Mouse (Mus musculus): ENCODE measurements around the gene Tprn. TPM values are rescaled to one million over a fixed set of nuclear protein-coding genes. Genes with fewer than 3 reads are reported as not detected.

Gene Tprn
- polyA plus RNA-seq, 1 experiment = 10.2 TPM

DNA sequence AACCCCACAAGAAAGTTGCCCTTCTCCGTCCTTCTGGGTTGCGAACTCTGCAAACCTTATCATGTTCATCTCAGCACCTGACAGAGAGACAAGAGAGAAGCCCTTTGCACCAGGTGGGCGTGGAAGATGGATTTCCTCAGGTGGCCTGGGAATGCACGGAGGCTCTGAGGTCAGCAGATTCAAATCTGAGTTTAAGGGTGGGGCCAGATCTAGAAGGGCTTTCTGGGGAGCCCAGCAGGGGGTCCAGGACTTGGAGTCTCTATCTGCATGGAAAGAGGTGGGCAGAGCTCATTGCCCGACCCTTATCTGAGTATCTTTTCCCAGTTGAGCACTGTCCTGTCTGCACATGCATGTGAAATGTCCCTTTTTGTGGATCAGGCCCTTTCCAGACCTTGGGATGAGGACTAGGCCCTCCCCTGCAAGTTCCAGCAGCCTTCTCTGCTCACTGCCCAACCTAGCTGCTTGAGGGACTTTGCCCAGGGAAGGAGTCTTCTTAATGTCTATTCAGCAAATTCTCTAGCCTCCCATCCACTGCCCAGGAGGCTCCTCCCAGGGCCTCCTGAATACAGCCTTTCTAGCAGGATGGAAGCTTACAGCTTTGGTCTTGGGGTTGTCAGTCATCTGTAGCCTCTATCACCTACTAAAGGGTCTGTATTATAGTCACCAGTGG is 27.7 kb upstream of the Tprn start:
- no peaks in the 10 kb centered on the region for H3K4me1 ChIP-seq (ENCODE audit: control insufficient read depth, insufficient read depth, low read length)
- TF ChIP-seq POLR2A (IDR thresholded peaks at IDR 0.05; ENCODE audit: borderline replicate concordance, low read depth, low read length) (no peak), CTCF (IDR thresholded peaks at IDR 0.05; ENCODE audit: low read depth, low read length) (no peak)
- no peak overlapping the region for H3K27ac ChIP-seq (ENCODE audit: insufficient read depth, low read depth, low read length)

DNA sequence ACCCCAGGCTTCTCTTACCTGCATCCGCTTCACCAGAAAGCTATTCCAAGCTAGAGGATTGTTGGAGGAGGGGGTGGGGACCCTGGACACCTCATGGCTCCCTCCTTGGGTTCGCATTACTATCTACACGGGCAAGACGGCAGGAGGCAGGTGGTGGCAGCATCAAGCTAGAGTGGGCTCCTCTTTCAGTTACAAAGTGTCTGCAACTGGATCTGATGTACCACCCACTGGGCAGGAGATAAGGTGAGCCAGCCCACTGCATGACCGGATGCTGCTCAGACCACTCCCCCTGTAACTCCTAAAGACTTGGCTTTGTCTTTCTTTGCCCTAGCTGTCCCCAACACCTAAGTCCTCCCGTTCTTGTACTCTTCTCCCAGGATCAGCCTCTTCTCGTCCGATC is 25.8 kb upstream of the Tprn start, which contains the start of gene Rnf224:
Gene Rnf224 (minus strand): TSS at position 174 of the 400 bp plus-strand sequence.
- Histone ChIP-seq H3K4me1 (ENCODE audit: control insufficient read depth, insufficient read depth, low read length) (peaks cover 13% of the 10 kb centered on the region; the same call in 1 of the 2 replicates), H3K4me3 (ENCODE audit: insufficient read depth, low read length) (no peak within 1 kb of the TSS), H3K27ac (ENCODE audit: insufficient read depth, low read depth, low read length) (no peak within 1 kb of the TSS)
- no peak for TF ChIP-seq CTCF (IDR thresholded peaks at IDR 0.05; ENCODE audit: low read depth, low read length)
- no peak for TF ChIP-seq POLR2A (IDR thresholded peaks at IDR 0.05; ENCODE audit: borderline replicate concordance, low read depth, low read length)

More for the DNA sequence above, 27.7 kb upstream of the Tprn start:
- H3K4me3 ChIP-seq (ENCODE audit: insufficient read depth, low read length) = no peak overlapping the region

DNA sequence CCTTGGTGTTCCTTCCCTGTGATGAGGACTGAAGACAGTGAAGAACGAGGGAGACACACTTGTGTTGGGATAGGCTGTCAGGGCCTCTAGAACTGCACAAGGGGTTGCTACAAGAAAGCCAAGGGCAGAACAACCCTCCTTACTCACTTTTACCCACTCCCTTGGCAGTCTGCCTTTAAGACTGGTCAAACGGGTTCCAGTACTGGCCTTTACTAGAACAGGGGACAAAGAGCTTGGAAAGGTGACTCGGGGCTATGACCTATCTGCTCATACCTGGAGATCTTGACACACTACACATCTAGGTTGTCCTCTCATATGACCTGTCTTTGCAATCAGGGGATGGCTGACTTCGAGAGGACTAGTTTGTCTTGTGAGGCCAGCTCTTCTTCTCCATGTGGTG is 24.9 kb upstream of the Tprn start:
- no peak overlapping the region for H3K4me3 ChIP-seq (ENCODE audit: insufficient read depth, low read length)
- TF ChIP-seq CTCF (IDR thresholded peaks at IDR 0.05; ENCODE audit: low read depth, low read length) (no peak), POLR2A (IDR thresholded peaks at IDR 0.05; ENCODE audit: borderline replicate concordance, low read depth, low read length) (no peak)
- H3K27ac ChIP-seq (ENCODE audit: insufficient read depth, low read depth, low read length) = no peak overlapping the region
- peaks cover 13% of the 10 kb centered on the region; the same call in 1 of the 2 replicates for H3K4me1 ChIP-seq (ENCODE audit: control insufficient read depth, insufficient read depth, low read length)

DNA sequence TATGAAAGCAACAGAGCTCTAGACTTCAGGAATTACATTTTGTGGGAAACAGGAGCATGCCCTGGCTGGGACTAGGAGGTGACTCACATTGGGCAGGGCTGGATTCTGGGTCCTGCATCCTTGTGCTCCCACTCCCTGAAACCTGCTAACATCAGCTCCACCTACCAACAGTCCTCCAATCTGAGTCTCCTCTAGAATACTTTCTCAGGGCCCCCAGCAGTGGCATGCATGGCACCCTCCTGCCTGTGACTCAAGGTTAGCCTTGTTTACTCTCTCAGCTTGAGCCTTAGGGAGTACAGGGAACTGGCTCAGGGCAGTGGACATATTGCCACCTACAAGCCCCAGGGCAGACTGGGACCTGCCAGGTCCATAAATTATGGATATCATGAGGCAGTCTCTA is 24.3 kb upstream of the Tprn start:
- Histone ChIP-seq H3K4me1 (ENCODE audit: control insufficient read depth, insufficient read depth, low read length) (peaks cover 13% of the 10 kb centered on the region; the same call in 1 of the 2 replicates), H3K4me3 (ENCODE audit: insufficient read depth, low read length) (no peak overlapping the region), H3K27ac (ENCODE audit: insufficient read depth, low read depth, low read length) (no peak overlapping the region)
- TF ChIP-seq POLR2A (IDR thresholded peaks at IDR 0.05; ENCODE audit: borderline replicate concordance, low read depth, low read length) = no peak
- TF ChIP-seq CTCF (IDR thresholded peaks at IDR 0.05; ENCODE audit: low read depth, low read length) = no peak

DNA sequence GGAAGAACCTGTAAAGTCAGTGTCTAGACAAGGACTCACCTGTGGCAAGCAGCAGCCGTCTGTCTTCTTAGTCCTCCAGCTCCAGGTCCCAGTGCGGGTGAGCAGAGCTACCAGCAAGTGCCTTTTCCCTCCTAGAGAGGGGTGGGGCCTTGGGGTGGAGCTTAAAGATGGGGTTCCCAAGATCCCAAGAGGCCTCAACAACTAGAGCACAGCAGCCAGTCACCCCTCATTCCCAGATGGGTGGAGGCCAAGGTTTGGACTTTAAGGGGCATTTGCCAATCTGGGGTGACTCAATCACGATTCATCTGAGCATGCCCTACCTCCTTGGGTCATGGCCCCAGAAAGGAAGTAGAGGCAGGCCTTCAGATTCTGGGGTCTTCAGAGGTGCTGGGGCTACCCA is 22.7 kb upstream of the Tprn start:
- no peak overlapping the region for H3K4me3 ChIP-seq (ENCODE audit: insufficient read depth, low read length)
- peaks cover 13% of the 10 kb centered on the region; the same call in 1 of the 2 replicates for H3K4me1 ChIP-seq (ENCODE audit: control insufficient read depth, insufficient read depth, low read length)
- TF ChIP-seq POLR2A (IDR thresholded peaks at IDR 0.05; ENCODE audit: borderline replicate concordance, low read depth, low read length) (no peak), CTCF (IDR thresholded peaks at IDR 0.05; ENCODE audit: low read depth, low read length) (0 out of 2 replicates have a peak, but pooled peaks have one; percentile 12)
- no peak overlapping the region for H3K27ac ChIP-seq (ENCODE audit: insufficient read depth, low read depth, low read length)

DNA sequence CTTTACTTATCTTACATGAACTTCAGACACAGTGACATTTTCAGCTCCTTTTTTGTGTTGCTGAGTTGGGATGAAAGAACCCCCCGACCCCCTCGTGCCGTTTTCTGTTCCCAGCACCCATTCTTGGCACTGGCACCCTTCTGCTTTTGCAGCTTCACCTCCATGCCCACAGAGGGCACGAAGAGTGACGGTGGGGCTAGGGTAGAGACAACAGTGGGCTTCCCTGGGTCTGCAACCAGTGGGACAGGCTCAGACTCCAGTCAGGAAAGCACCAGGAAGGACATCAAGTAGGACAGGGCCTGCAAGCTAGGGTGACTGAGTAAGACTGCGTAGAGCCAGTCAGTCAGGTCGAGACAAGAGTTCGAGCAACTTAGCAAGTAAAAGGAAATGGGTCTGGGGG is 22.1 kb upstream of the Tprn start:
- no peak for TF ChIP-seq POLR2A (IDR thresholded peaks at IDR 0.05; ENCODE audit: borderline replicate concordance, low read depth, low read length)
- Histone ChIP-seq H3K4me1 (ENCODE audit: control insufficient read depth, insufficient read depth, low read length) (peaks cover 13% of the 10 kb centered on the region; the same call in 1 of the 2 replicates), H3K4me3 (ENCODE audit: insufficient read depth, low read length) (peak overlapping the region; percentile 43), H3K27ac (ENCODE audit: insufficient read depth, low read depth, low read length) (no peak overlapping the region)

DNA sequence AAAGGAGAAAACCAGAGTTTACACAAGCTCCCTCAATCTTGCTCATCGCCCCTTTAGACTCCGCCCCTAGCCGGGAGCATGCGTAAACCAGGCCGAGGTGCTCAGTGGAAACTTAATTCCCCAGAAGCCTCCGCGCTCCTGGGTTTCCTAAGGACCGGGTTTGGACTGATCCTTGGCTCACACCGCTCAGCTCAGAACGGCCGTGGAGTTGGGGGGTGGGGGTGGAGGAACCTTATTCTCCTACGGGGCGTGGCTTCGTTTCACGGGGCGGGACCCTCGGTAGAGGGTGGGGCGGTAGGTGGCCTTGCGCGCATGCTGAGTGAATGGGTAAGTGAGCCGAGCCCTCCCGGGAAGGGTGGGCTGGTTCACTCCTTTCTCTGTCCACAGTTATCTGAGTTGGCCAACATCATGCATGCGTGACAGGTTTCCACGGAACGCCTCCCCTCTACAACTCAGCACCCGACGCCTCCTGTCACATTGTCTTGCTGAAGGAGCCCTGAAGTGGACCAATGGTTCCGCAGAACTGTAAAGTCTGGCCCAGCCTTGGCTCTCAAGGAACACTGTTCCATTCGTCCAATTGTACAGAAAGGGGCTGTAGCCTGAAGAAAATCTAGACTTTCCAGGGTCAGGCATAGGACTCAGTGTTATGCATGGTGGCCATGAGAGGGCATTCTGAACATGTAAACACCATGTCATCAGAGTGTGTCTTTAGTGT is 21.5 kb upstream of the Tprn start:
- Histone ChIP-seq H3K4me1 (ENCODE audit: control insufficient read depth, insufficient read depth, low read length) (peaks cover 13% of the 10 kb centered on the region; the same call in 1 of the 2 replicates), H3K27ac (ENCODE audit: insufficient read depth, low read depth, low read length) (no peak overlapping the region), H3K4me3 (ENCODE audit: insufficient read depth, low read length) (peak overlapping the region; percentile 43)
- TF ChIP-seq POLR2A (IDR thresholded peaks at IDR 0.05; ENCODE audit: borderline replicate concordance, low read depth, low read length) = no peak
- no peak for TF ChIP-seq CTCF (IDR thresholded peaks at IDR 0.05; ENCODE audit: low read depth, low read length)

DNA sequence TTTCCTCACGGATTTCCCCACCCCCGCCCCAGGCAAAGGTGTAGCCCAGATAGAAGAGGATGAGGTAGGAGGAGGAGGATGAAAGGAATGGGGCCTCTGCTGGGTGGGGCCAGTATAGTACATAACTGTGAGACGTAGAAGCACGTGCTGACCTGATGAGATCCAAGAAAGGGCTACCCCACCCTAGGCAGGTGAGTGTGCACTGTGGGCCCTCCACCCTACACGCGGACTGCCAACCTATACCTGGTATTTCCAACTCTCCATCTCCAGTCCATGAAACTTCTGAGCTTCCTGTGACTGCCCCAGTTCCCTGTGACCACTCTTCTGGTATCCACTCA is 21.0 kb upstream of the Tprn start:
- H3K27ac ChIP-seq (ENCODE audit: insufficient read depth, low read depth, low read length) = no peak overlapping the region
- TF ChIP-seq CTCF (IDR thresholded peaks at IDR 0.05; ENCODE audit: low read depth, low read length) (no peak), POLR2A (IDR thresholded peaks at IDR 0.05; ENCODE audit: borderline replicate concordance, low read depth, low read length) (no peak)
- H3K4me1 ChIP-seq (ENCODE audit: control insufficient read depth, insufficient read depth, low read length) = peaks cover 13% of the 10 kb centered on the region; the same call in 1 of the 2 replicates
- peak overlapping the region; percentile 43 for H3K4me3 ChIP-seq (ENCODE audit: insufficient read depth, low read length)

DNA sequence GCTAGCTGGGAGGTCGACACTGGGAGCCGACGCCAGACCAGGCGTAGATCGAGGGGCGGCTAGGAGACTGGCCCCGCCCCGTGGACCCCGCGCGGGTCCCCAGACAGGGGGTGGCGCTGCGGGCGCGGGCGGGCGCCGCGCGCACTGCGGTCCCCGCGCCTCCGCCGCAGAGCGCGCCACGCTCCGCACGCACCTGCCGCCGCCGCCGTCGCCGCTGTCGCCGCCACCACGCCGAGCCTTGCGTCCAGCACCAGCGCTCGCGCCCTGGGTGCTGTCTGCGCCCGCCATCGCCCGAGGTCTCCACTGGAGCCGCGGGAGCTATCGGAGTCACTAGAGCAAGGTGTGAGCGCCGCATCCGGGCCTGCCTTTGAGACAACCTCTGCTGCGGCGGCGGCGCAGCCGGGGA is 20.3 kb upstream of the Tprn start, which contains the start of the genes Rnf208 and Cysrt1:
Gene Rnf208 (plus strand): TSS at position 155 of the 406 bp plus-strand sequence.
Gene Cysrt1 (minus strand): TSS at position 352 of the 406 bp plus-strand sequence.
- peaks cover 13% of the 10 kb centered on the region; the same call in 1 of the 2 replicates for H3K4me1 ChIP-seq (ENCODE audit: control insufficient read depth, insufficient read depth, low read length)
- no peak for TF ChIP-seq CTCF (IDR thresholded peaks at IDR 0.05; ENCODE audit: low read depth, low read length)
- TF ChIP-seq POLR2A (IDR thresholded peaks at IDR 0.05; ENCODE audit: borderline replicate concordance, low read depth, low read length) = no peak
- no peak within 1 kb of the TSS for H3K27ac ChIP-seq (ENCODE audit: insufficient read depth, low read depth, low read length)
- H3K4me3 ChIP-seq (ENCODE audit: insufficient read depth, low read length) = peak within 1 kb of the TSS; percentile 43

DNA sequence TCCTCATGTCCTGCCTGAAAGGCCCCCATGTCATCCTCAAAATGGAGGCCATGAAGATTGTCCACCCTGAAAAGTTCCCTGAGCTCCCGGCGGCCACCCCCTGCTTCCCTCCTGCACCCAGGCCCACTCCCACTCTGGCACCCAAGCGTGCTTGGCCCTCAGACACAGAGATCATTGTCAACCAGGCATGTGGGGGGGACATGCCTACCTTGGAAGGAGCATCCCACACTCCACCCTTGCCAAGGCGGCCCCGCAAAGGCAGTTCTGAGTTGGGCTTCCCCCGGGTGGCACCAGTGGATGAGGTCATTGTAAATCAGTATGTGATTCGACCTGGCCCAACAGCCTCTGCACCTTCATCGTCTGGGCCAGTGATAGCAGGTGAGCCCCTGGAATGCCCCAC is 19.1 kb upstream of the Tprn start:
- TF ChIP-seq POLR2A (IDR thresholded peaks at IDR 0.05; ENCODE audit: borderline replicate concordance, low read depth, low read length) = no peak
- no peak for TF ChIP-seq CTCF (IDR thresholded peaks at IDR 0.05; ENCODE audit: low read depth, low read length)
- Histone ChIP-seq H3K4me1 (ENCODE audit: control insufficient read depth, insufficient read depth, low read length) (peaks cover 13% of the 10 kb centered on the region; the same call in 1 of the 2 replicates), H3K27ac (ENCODE audit: insufficient read depth, low read depth, low read length) (no peak overlapping the region), H3K4me3 (ENCODE audit: insufficient read depth, low read length) (no peak overlapping the region)
